Mouse (Mus musculus): Measurements from ENCODE around the gene Btbd9. TPM values are rescaled to one million over a fixed set of nuclear protein-coding genes. Genes with fewer than 3 reads are reported as not detected.

Btbd9 gene
- total and polyA plus RNA-seq, 3 experiments, result 24.7 to 33.8 TPM; not detected in 1

- Histone ChIP-seq H3K27me3 (ENCODE audit: control insufficient read depth in 1 of 2, insufficient read depth in 2 of 2, low read length in 2 of 2) (no peaks in the 10 kb centered on the region), H3K4me1 (ENCODE audit: control insufficient read depth in 1 of 2, insufficient read depth in 2 of 2, low read length in 2 of 2) (no peaks in the 10 kb centered on the region), H3K27ac (ENCODE audit: control insufficient read depth, low read depth, low read length) (no peak overlapping the region), H3K79me2 (ENCODE audit: control insufficient read depth, insufficient read depth, low read length, poor library complexity) (no peaks in the 10 kb centered on the region), H3K9ac (ENCODE audit: control insufficient read depth, low read depth, low read length, poor library complexity, severe bottlenecking) (no peak overlapping the region), H3K9me3 (replicated peaks; ENCODE audit: insufficient read depth, low read length) (no peaks in the 10 kb centered on the region), H3K36me3 (ENCODE audit: control insufficient read depth in 1 of 2, insufficient read depth in 2 of 2, low read length in 2 of 2) (no peaks in the 10 kb centered on the region), H3K4me3 (ENCODE audit: control insufficient read depth in 1 of 2, insufficient read depth in 1 of 2, low read depth in 2 of 2, low read length in 2 of 2) (no peak overlapping the region)
- no peak for TF ChIP-seq MAX (IDR thresholded peaks at IDR 0.05; ENCODE audit: low read length)
- TF ChIP-seq SMC3 (IDR thresholded peaks at IDR 0.05; ENCODE audit: low read depth, low read length), result no peak
- TF ChIP-seq CTCF (IDR thresholded peaks at IDR 0.05 in 2 of 3, conservative IDR thresholded peaks at IDR 0.05 in 1 of 3; ENCODE audit: control insufficient read depth in 1 of 3, insufficient read depth in 1 of 3, low read depth in 2 of 3, low read length in 3 of 3, poor library complexity in 1 of 3, severe bottlenecking in 1 of 3), result no peak
- TF ChIP-seq ZMIZ1 (IDR thresholded peaks at IDR 0.05; ENCODE audit: low read depth, low read length), result no peak
- no peak for TF ChIP-seq USF2 (IDR thresholded peaks at IDR 0.05; ENCODE audit: borderline replicate concordance in 1 of 2, insufficient read depth in 1 of 2, low read depth in 1 of 2, low read length in 2 of 2)
- no peak for TF ChIP-seq TCF12 (IDR thresholded peaks at IDR 0.05; ENCODE audit: low read depth, low read length)
- TF ChIP-seq CHD2 (IDR thresholded peaks at IDR 0.05; ENCODE audit: low read length), result no peak
- no peak for TF ChIP-seq USF1 (IDR thresholded peaks at IDR 0.05; ENCODE audit: low read depth, low read length)
- no peak for TF ChIP-seq ETS1 (IDR thresholded peaks at IDR 0.05; ENCODE audit: low read depth, low read length)
- no peak for TF ChIP-seq GATA1 (IDR thresholded peaks at IDR 0.05; ENCODE audit: low read depth, low read length)
- TF ChIP-seq TBP (IDR thresholded peaks at IDR 0.05; ENCODE audit: low read depth, low read length), result no peak
- no peak for TF ChIP-seq CHD1 (IDR thresholded peaks at IDR 0.05; ENCODE audit: low read depth, low read length)
- DNase-seq (ENCODE audit: low read depth, low spot score), result no peak
Observed at GRCm38 (mm10) chr17:30430961-30431640, 145.2 kb downstream of the Btbd9 start.

DNA sequence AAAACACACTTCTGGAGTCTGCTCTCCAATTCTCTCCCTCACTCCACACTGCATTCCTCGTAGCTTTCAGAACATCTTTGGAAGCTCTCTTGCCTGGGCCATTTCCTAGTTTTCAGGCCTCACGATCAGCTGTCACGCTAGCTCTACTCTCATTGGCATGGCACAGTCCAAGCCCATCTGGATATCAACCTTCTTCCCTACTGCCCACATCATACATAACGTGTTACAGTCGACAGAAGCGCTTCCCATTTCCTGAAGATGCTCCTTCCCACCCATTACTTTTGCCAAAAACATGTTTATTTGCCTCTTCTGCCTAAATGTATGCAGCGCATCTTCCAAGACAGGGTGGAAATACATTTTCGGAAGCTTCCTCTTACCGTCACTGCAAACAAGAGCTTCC, 147.6 kb downstream of the Btbd9 start:
- Histone ChIP-seq H3K27me3 (ENCODE audit: control insufficient read depth in 1 of 2, insufficient read depth in 2 of 2, low read length in 2 of 2) (no peaks in the 10 kb centered on the region), H3K9me3 (replicated peaks; ENCODE audit: insufficient read depth, low read length) (no peaks in the 10 kb centered on the region), H3K27ac (ENCODE audit: control insufficient read depth, low read depth, low read length) (no peak overlapping the region), H3K4me3 (ENCODE audit: control insufficient read depth in 1 of 2, insufficient read depth in 1 of 2, low read depth in 2 of 2, low read length in 2 of 2) (no peak overlapping the region), H3K4me1 (ENCODE audit: control insufficient read depth in 1 of 2, insufficient read depth in 2 of 2, low read length in 2 of 2) (no peaks in the 10 kb centered on the region), H3K36me3 (ENCODE audit: control insufficient read depth in 1 of 2, insufficient read depth in 2 of 2, low read length in 2 of 2) (no peaks in the 10 kb centered on the region), H3K9ac (ENCODE audit: control insufficient read depth, low read depth, low read length, poor library complexity, severe bottlenecking) (no peak overlapping the region), H3K79me2 (ENCODE audit: control insufficient read depth, insufficient read depth, low read length, poor library complexity) (no peaks in the 10 kb centered on the region)
- no peak for DNase-seq (ENCODE audit: low read depth, low spot score)
- no peak for TF ChIP-seq GATA1 (IDR thresholded peaks at IDR 0.05; ENCODE audit: low read depth, low read length)
- TF ChIP-seq NRF1 (IDR thresholded peaks at IDR 0.05; ENCODE audit: insufficient read depth, low read depth, low read length, poor library complexity, severe bottlenecking), result no peak
- TF ChIP-seq ZKSCAN1 (IDR thresholded peaks at IDR 0.05; ENCODE audit: low read depth, low read length), result no peak
- TF ChIP-seq CTCF (IDR thresholded peaks at IDR 0.05 in 2 of 3, conservative IDR thresholded peaks at IDR 0.05 in 1 of 3; ENCODE audit: control insufficient read depth in 1 of 3, insufficient read depth in 1 of 3, low read depth in 2 of 3, low read length in 3 of 3, poor library complexity in 1 of 3, severe bottlenecking in 1 of 3), result no peak
- no peak for TF ChIP-seq ZMIZ1 (IDR thresholded peaks at IDR 0.05; ENCODE audit: low read depth, low read length)
- no peak for TF ChIP-seq BHLHE40 (IDR thresholded peaks at IDR 0.05; ENCODE audit: borderline replicate concordance, low read depth, low read length)
- no peak for TF ChIP-seq UBTF (IDR thresholded peaks at IDR 0.05; ENCODE audit: borderline replicate concordance, insufficient read depth, low read depth, low read length)
- TF ChIP-seq MYB (IDR thresholded peaks at IDR 0.05; ENCODE audit: low read depth, low read length), result no peak
- TF ChIP-seq GABPA (IDR thresholded peaks at IDR 0.05; ENCODE audit: low read depth, low read length), result no peak
- no peak for TF ChIP-seq TCF12 (IDR thresholded peaks at IDR 0.05; ENCODE audit: low read depth, low read length)
- TF ChIP-seq MAX (IDR thresholded peaks at IDR 0.05; ENCODE audit: low read length), result no peak
- TF ChIP-seq ZNF384 (IDR thresholded peaks at IDR 0.05; ENCODE audit: low read depth, low read length), result no peak

Data from MEL (cell line).